ENCODE assay signal across 12 mouse cellular contexts in genomic region chr10:60811792-60812525, GRCm38 (mm10). TPM values are rescaled to one million over a fixed set of nuclear protein-coding genes. Genes with fewer than 3 reads are reported as not detected.
DNase-seq lines count a peak whose midpoint lies in the region; ATAC-seq lines count a peak whose summit lies in the region.
"Had no signal": no experiment of that assay in that cellular context is flagged by ENCODE, and none has a peak within 500 bp of the region (broad histone marks: within the 10 kb centered on the region; RNA-seq: fewer than 3 reads in every experiment).

No protein-coding gene starts in this region.

- peak overlapping the region; percentile 92 for H3K27ac ChIP-seq in kidney, embryonic 15.5 days
- no peak overlapping the region for H3K27ac ChIP-seq in intestine, embryonic 16.5 days (ENCODE audit: low read length)
- H3K27ac ChIP-seq: gastrocnemius, adult 2 months; liver, embryonic 13.5 days had no signal

- peak; percentile 54 for DNase-seq in adrenal gland, postnatal 10 days
- no peak for DNase-seq in adrenal gland, postnatal 4 days (ENCODE audit: low spot score in 2 of 2)
- DNase-seq in kidney, postnatal 14 days, result no peak
- DNase-seq in NIH3T3 (ENCODE audit: low read depth), result peak; percentile 72
- DNase-seq in ovary, postnatal 36 days (ENCODE audit: low spot score), result no peak
- no peak for DNase-seq in spleen, postnatal 36 days (ENCODE audit: low spot score in 2 of 2)
- DNase-seq: gastrocnemius, adult 2 months; liver, embryonic 13.5 days; right cerebral cortex, postnatal 4 days had no signal

- ATAC-seq in kidney, embryonic 15.5 days (replicated peaks; ENCODE audit: low FRiP score), result peak; percentile 38
- ATAC-seq in intestine, embryonic 16.5 days, result no peak

- WGBS in kidney, embryonic 15.5 days, result 8% methylated on average over 15 of the region's 15 CpGs
- 17% methylated on average over 15 of the region's 15 CpGs for WGBS in intestine, embryonic 16.5 days

- H3K4me3 ChIP-seq in kidney, embryonic 15.5 days (replicated peaks), result 0 out of 2 replicates have a peak overlapping the region, but pooled peaks have one; percentile 1
- H3K4me3 ChIP-seq in intestine, embryonic 16.5 days (ENCODE audit: low read length), result no peak overlapping the region
- H3K4me3 ChIP-seq: gastrocnemius, adult 2 months; liver, embryonic 13.5 days had no signal

- H3K9me3 ChIP-seq in kidney, embryonic 15.5 days (replicated peaks), result no peaks in the 10 kb centered on the region
- no peaks in the 10 kb centered on the region for H3K9me3 ChIP-seq in intestine, embryonic 16.5 days (ENCODE audit: control insufficient read depth, low read length)
- H3K9me3 ChIP-seq: liver, embryonic 13.5 days had no signal

- peak overlapping the region; percentile 46 for H3K4me2 ChIP-seq in kidney, embryonic 15.5 days
- H3K4me2 ChIP-seq in intestine, embryonic 16.5 days (ENCODE audit: low read depth, low read length), result no peak overlapping the region
- H3K4me2 ChIP-seq: liver, embryonic 13.5 days had no signal

- H3K36me3 ChIP-seq in kidney, embryonic 15.5 days, result no peaks in the 10 kb centered on the region
- no peaks in the 10 kb centered on the region for H3K36me3 ChIP-seq in intestine, embryonic 16.5 days (ENCODE audit: control insufficient read depth, insufficient read depth, low read length)
- H3K36me3 ChIP-seq: liver, embryonic 13.5 days had no signal

- H3K27me3 ChIP-seq in kidney, embryonic 15.5 days, result peaks cover 13% of the 10 kb centered on the region; the same call in 1 of the 2 replicates
- H3K27me3 ChIP-seq in intestine, embryonic 16.5 days (replicated peaks; ENCODE audit: control insufficient read depth, insufficient read depth, low read length), result no peaks in the 10 kb centered on the region

- H3K4me1 ChIP-seq in kidney, embryonic 15.5 days, result peaks cover 99% of the 10 kb centered on the region
- H3K4me1 ChIP-seq in intestine, embryonic 16.5 days (ENCODE audit: control insufficient read depth, insufficient read depth, low read length), result peaks cover 62% of the 10 kb centered on the region

- H3K9ac ChIP-seq in kidney, embryonic 15.5 days, result no peak overlapping the region
- peak overlapping the region; percentile 23; the same call in 1 of the 2 replicates for H3K9ac ChIP-seq in intestine, embryonic 16.5 days (ENCODE audit: low read depth, low read length)
- H3K9ac ChIP-seq: liver, embryonic 13.5 days had no signal

RNA-seq across cellular contexts. Expression of gene Unc5b, which starts 19.4 kb away (rescaled TPM):
- 10 to 100 TPM; 14.0 to 16.1 TPM for total RNA-seq in adrenal gland, postnatal 10 days (2021)
- total RNA-seq in adrenal gland, postnatal 4 days (2021), result 10 to 100 TPM; 13.3 to 17.6 TPM
- 9.2 and 10.0 TPM in 2 replicates for polyA plus RNA-seq in kidney, embryonic 15.5 days (2015; fragmentation: Nextera tagmentation; extraction: Ambion mirVana)
- polyA plus RNA-seq in intestine, embryonic 16.5 days (2015; fragmentation: Nextera tagmentation; extraction: Ambion mirVana), result 4.3 and 4.6 TPM in 2 replicates
- total RNA-seq: common myeloid progenitor, adult 5-6 weeks had no signal

RNA-seq across cellular contexts. Expression of gene Slc29a3, which starts 59.4 kb away (rescaled TPM):
- total RNA-seq in adrenal gland, postnatal 10 days (2021), result 10 to 100 TPM; 13.5 to 18.0 TPM
- 10 to 100 TPM; 26.7 to 32.3 TPM for total RNA-seq in adrenal gland, postnatal 4 days (2021)
- polyA plus RNA-seq in kidney, embryonic 15.5 days (2015; fragmentation: Nextera tagmentation; extraction: Ambion mirVana), result 13.4 and 15.5 TPM in 2 replicates
- polyA plus RNA-seq in intestine, embryonic 16.5 days (2015; fragmentation: Nextera tagmentation; extraction: Ambion mirVana), result 7.6 and 8.2 TPM in 2 replicates

Comparison
In these comparisons a context has a peak if more than half of its experiments do, and no peak if none do; other contexts are left out.
1. DNase-seq: peak in adrenal gland, postnatal 10 days (single experiment) and NIH3T3 (single experiment); none in adrenal gland, postnatal 4 days (0 of 2), kidney, postnatal 14 days (single experiment), ovary, postnatal 36 days (single experiment) and spleen, postnatal 36 days (0 of 2).